Mouse (Mus musculus) liver, embryonic 11.5 days (tissue): ENCODE results near the gene Foxo3. TPM values are rescaled to one million over a fixed set of nuclear protein-coding genes. Genes with fewer than 3 reads are reported as not detected.
A peak's percentile ranks its signal among the peaks of the same experiment; 100 is the strongest.

Experiments used
- ATAC-seq: fragments of 200-750 bp; cut with Nextera tagmentation; replicated peaks from 2 replicates; pipeline ENCODE4 v1.8.0; 2017; ENCODE audit warnings: moderate number of reproducible peaks, mild to moderate bottlenecking, moderate TSS enrichment, moderate library complexity; ENCODE audit not compliant: low FRiP score
- DNase-seq: peaks from one replicate; pipeline ENCODE4 v3.0.0-alpha.2; 2017; ENCODE audit warnings: low spot score
- H3K27ac ChIP-seq: fragments of 300-500 bp; sonication (generic); 2 replicates; pipeline ENCODE4 v1.5.1; 2014; ENCODE audit warnings: mild to moderate bottlenecking, low read depth, low read length, control low read depth
- H3K27me3 ChIP-seq: fragments of 300-500 bp; sonication (generic); replicated peaks from 2 replicates; pipeline ENCODE4 v1.6.1; 2014; ENCODE audit warnings: low read length, mixed read lengths; ENCODE audit not compliant: control insufficient read depth, insufficient read depth
- H3K36me3 ChIP-seq: fragments of 300-500 bp; sonication (generic); 2 replicates; pipeline ENCODE4 v1.6.1; 2014; ENCODE audit warnings: mild to moderate bottlenecking, low read length, moderate library complexity, mixed read lengths; ENCODE audit not compliant: control insufficient read depth, insufficient read depth
- H3K4me1 ChIP-seq: fragments of 300-500 bp; sonication (generic); replicated peaks from 2 replicates; pipeline ENCODE4 v1.6.1; 2014; ENCODE audit warnings: low read length, mixed read lengths; ENCODE audit not compliant: control insufficient read depth, insufficient read depth
- H3K4me2 ChIP-seq: fragments of 300-500 bp; sonication (generic); 2 replicates; pipeline ENCODE4 v1.6.1; 2014; ENCODE audit warnings: mild to moderate bottlenecking, control low read depth, moderate library complexity
- H3K4me3 ChIP-seq: fragments of 300-500 bp; sonication (generic); 2 replicates; pipeline ENCODE4 v1.5.1; 2014; ENCODE audit warnings: low read depth, low read length, control low read depth
- H3K9ac ChIP-seq: fragments of 300-500 bp; sonication (generic); 2 replicates; pipeline ENCODE4 v1.6.1; 2014; ENCODE audit warnings: low read depth, low read length, control low read depth
- H3K9me3 ChIP-seq: fragments of 300-500 bp; sonication (generic); 2 replicates; pipeline ENCODE4 v1.6.1; 2016; ENCODE audit warnings: low read length, inconsistent platforms, mixed read lengths; ENCODE audit not compliant: control insufficient read depth
- WGBS: fragments of 180-500 bp; shearing (Covaris S2); extraction: QIAGEN DNeasy Blood & Tissue Kit; methylation state at CpG from one replicate; pipeline ENCODE4 v1.1.7; 2014; 5-methylcytosine and 5-hydroxymethylcytosine counted together
- polyA plus RNA-seq: library from polyadenylated mRNA; unstranded; fragments of >200 nt; fragmentation: Nextera tagmentation; extraction: Ambion mirVana; gene quantifications from 2 replicates; pipeline ENCODE4 v1.2.1, GENCODE M21; 2014

Gene Foxo3
- polyA plus RNA-seq: 11.7 and 12.3 TPM in 2 replicates

GRCm38 (mm10) chr10:42276507-42277345 is at the start of gene Foxo3:
Foxo3 (minus strand) TSS chr10:42276755.
- ATAC-seq: peak; percentile 76
- peak; percentile 90 for DNase-seq
- peak within 1 kb of the TSS; percentile 95 for H3K4me3 ChIP-seq

GRCm38 (mm10) chr10:42325305-42325704 is 48.8 kb upstream of the Foxo3 start:
- H3K36me3 ChIP-seq: no peaks in the 10 kb centered on the region
- no peaks in the 10 kb centered on the region for H3K9me3 ChIP-seq
- no peak for DNase-seq
- no peak overlapping the region for H3K9ac ChIP-seq
- H3K4me3 ChIP-seq: no peak overlapping the region
- no peaks in the 10 kb centered on the region for H3K27me3 ChIP-seq
- no peak for ATAC-seq
- no peak overlapping the region for H3K4me2 ChIP-seq
- 90% methylated on average over 10 of the region's 10 CpGs for WGBS
- no peaks in the 10 kb centered on the region for H3K4me1 ChIP-seq
- no peak overlapping the region for H3K27ac ChIP-seq

More at GRCm38 (mm10) chr10:42276507-42277345, at the start of gene Foxo3:
- peak within 1 kb of the TSS; percentile 97 for H3K9ac ChIP-seq
- under 1% methylated on average over 83 of the region's 88 CpGs for WGBS
- peak within 1 kb of the TSS; percentile 100 for H3K4me2 ChIP-seq
- peak within 1 kb of the TSS; percentile 85 for H3K27ac ChIP-seq
- no peaks in the 10 kb centered on the region for H3K9me3 ChIP-seq
- H3K27me3 ChIP-seq: no peaks in the 10 kb centered on the region
- peaks cover 29% of the 10 kb centered on the region for H3K4me1 ChIP-seq
- no peaks in the 10 kb centered on the region for H3K36me3 ChIP-seq

- Histone ChIP-seq H3K36me3 (no peaks in the 10 kb centered on the region), H3K4me2 (no peak overlapping the region), H3K27ac (no peak overlapping the region), H3K4me1 (no peaks in the 10 kb centered on the region), H3K4me3 (no peak overlapping the region), H3K27me3 (no peaks in the 10 kb centered on the region), H3K9ac (no peak overlapping the region), H3K9me3 (no peaks in the 10 kb centered on the region)
- no peak for DNase-seq
- no peak for ATAC-seq
Measured at GRCm38 (mm10) chr10:42323978-42324377, 47.4 kb upstream of the Foxo3 start.

- H3K36me3 ChIP-seq: no peaks in the 10 kb centered on the region
- H3K9me3 ChIP-seq: no peaks in the 10 kb centered on the region
- WGBS: 59% methylated on average over 22 of the region's 22 CpGs
- DNase-seq (no peak), ATAC-seq (no peak)
- H3K9ac ChIP-seq: no peak overlapping the region
- no peak overlapping the region for H3K27ac ChIP-seq
- H3K4me3 ChIP-seq: no peak overlapping the region
- H3K27me3 ChIP-seq: peaks cover 4% of the 10 kb centered on the region; the same call in 1 of the 2 replicates
- H3K4me2 ChIP-seq: no peak overlapping the region; the same call in 1 of the 2 replicates
- no peaks in the 10 kb centered on the region for H3K4me1 ChIP-seq
Measured at GRCm38 (mm10) chr10:42313222-42313786, 36.7 kb upstream of the Foxo3 start.

- 67% methylated on average over 1 of the region's 1 CpGs for WGBS
- H3K4me2 ChIP-seq: no peak overlapping the region
- no peak for DNase-seq
- no peak for ATAC-seq
- no peak overlapping the region for H3K4me3 ChIP-seq
- H3K27me3 ChIP-seq: peaks cover 5% of the 10 kb centered on the region; the same call in 1 of the 2 replicates
- H3K36me3 ChIP-seq: no peaks in the 10 kb centered on the region
- H3K9me3 ChIP-seq: no peaks in the 10 kb centered on the region
- no peak overlapping the region for H3K9ac ChIP-seq
- H3K27ac ChIP-seq: no peak overlapping the region
- H3K4me1 ChIP-seq: no peaks in the 10 kb centered on the region
Measured at GRCm38 (mm10) chr10:42312557-42312956, 36.0 kb upstream of the Foxo3 start.

- ATAC-seq (no peak), DNase-seq (no peak)
- H3K4me1 ChIP-seq: no peaks in the 10 kb centered on the region
- H3K27me3 ChIP-seq: peaks cover 5% of the 10 kb centered on the region; the same call in 1 of the 2 replicates
- no peak overlapping the region for H3K27ac ChIP-seq
- peak overlapping the region; percentile 56 for H3K4me2 ChIP-seq
- no peaks in the 10 kb centered on the region for H3K36me3 ChIP-seq
- peak overlapping the region; percentile 24; the same call in 1 of the 2 replicates for H3K4me3 ChIP-seq
- no peak overlapping the region for H3K9ac ChIP-seq
- 33% methylated on average over 8 of the region's 8 CpGs for WGBS
- no peaks in the 10 kb centered on the region for H3K9me3 ChIP-seq
Measured at GRCm38 (mm10) chr10:42308687-42308987, 32.1 kb upstream of the Foxo3 start.

- no peaks in the 10 kb centered on the region for H3K4me1 ChIP-seq
- H3K27ac ChIP-seq: no peak overlapping the region
- no peak for ATAC-seq
- peak overlapping the region; percentile 56 for H3K4me2 ChIP-seq
- H3K27me3 ChIP-seq: peaks cover 5% of the 10 kb centered on the region; the same call in 1 of the 2 replicates
- peak; percentile 71 for DNase-seq
- no peaks in the 10 kb centered on the region for H3K36me3 ChIP-seq
- no peaks in the 10 kb centered on the region for H3K9me3 ChIP-seq
- H3K9ac ChIP-seq: no peak overlapping the region
- H3K4me3 ChIP-seq: peak overlapping the region; percentile 24; the same call in 1 of the 2 replicates
- 12% methylated on average over 20 of the region's 20 CpGs for WGBS
Measured at GRCm38 (mm10) chr10:42307980-42308686, 31.6 kb upstream of the Foxo3 start.

- no peak overlapping the region for H3K9ac ChIP-seq
- H3K4me3 ChIP-seq: no peak overlapping the region
- H3K9me3 ChIP-seq: no peaks in the 10 kb centered on the region
- no peak overlapping the region for H3K27ac ChIP-seq
- ATAC-seq: no peak
- no peaks in the 10 kb centered on the region for H3K36me3 ChIP-seq
- no peaks in the 10 kb centered on the region for H3K4me1 ChIP-seq
- DNase-seq: no peak
- peaks cover 5% of the 10 kb centered on the region; the same call in 1 of the 2 replicates for H3K27me3 ChIP-seq
- 83% methylated on average over 8 of the region's 8 CpGs for WGBS
- H3K4me2 ChIP-seq: no peak overlapping the region
Measured at GRCm38 (mm10) chr10:42306422-42306821, 29.9 kb upstream of the Foxo3 start.
